Mouse (Mus musculus): ENCODE results near the gene Nppb. TPM values are rescaled to one million over a fixed set of nuclear protein-coding genes. Genes with fewer than 3 reads are reported as not detected.

The Nppb gene
- total RNA-seq, 2 experiments from 2014 or later = 170 to 310 TPM

Other genes with a start within 250 kb of the Nppb start
- 1 to 10 TPM; 2.1 to 2.2 TPM for gene Zfp984, start 176.0 kb upstream of the Nppb start, total RNA-seq (2021)
- gene Zfp933, start 137.4 kb upstream of the Nppb start, total RNA-seq (2021) = 10 to 100 TPM in 1 of 2 experiments, 1 to 10 TPM in 1; 9.8 to 10.9 TPM
- 1 to 10 TPM; 4.6 to 7.5 TPM for gene Miip, start 117.0 kb upstream of the Nppb start, total RNA-seq (2021)
- 10 to 100 TPM; 17.2 to 22.3 TPM for gene Fv1, start 116.8 kb upstream of the Nppb start, total RNA-seq (2021)
- 100 to 1,000 TPM; 623 to 655 TPM for gene Mfn2, start 81.1 kb upstream of the Nppb start, total RNA-seq (2021)
- gene Plod1, start 49.0 kb upstream of the Nppb start, total RNA-seq (2021) = 10 to 100 TPM; 61.0 to 65.3 TPM
- gene 2510039O18Rik, start 44.9 kb upstream of the Nppb start, total RNA-seq (2021) = 10 to 100 TPM; 38.1 to 43.1 TPM
- gene Nppa, start 14.9 kb downstream of the Nppb start, total RNA-seq (2021) = 1,000 to 10,000 TPM; 1,365 to 1,908 TPM
- gene Clcn6, start 53.0 kb downstream of the Nppb start, total RNA-seq (2021) = 1 to 10 TPM; 7.8 to 8.0 TPM
- 10 to 100 TPM in 1 of 2 experiments, 1 to 10 TPM in 1; 7.9 to 10.7 TPM for gene Mthfr, start 53.3 kb downstream of the Nppb start, total RNA-seq (2021)
- gene Agtrap, start 102.2 kb downstream of the Nppb start, total RNA-seq (2021) = 10 to 100 TPM; 47.8 to 50.4 TPM
- 10 to 100 TPM; 12.2 to 14.5 TPM for gene Mad2l2, start 144.6 kb downstream of the Nppb start, total RNA-seq (2021)
- under 1 TPM; 0.07 to 0.08 TPM for gene Draxin, start 144.9 kb downstream of the Nppb start, total RNA-seq (2021)
- gene Fbxo6, start 166.4 kb downstream of the Nppb start, total RNA-seq (2021) = 10 to 100 TPM; 41.0 to 42.1 TPM
- gene Fbxo44, start 174.7 kb downstream of the Nppb start, total RNA-seq (2021) = 10 to 100 TPM; 22.8 to 23.0 TPM
- under 1 TPM; 0.28 to 0.35 TPM for gene Fbxo2, start 174.8 kb downstream of the Nppb start, total RNA-seq (2021)

Measured in heart, adult 18-20 months (tissue).